Mouse (Mus musculus) lung, embryonic 16.5 days (tissue): ENCODE results near the gene Armh3. TPM values are rescaled to one million over a fixed set of nuclear protein-coding genes. Genes with fewer than 3 reads are reported as not detected.

ENCODE experiments used
- ATAC-seq: fragments of 200-750 bp; cut with Nextera tagmentation; 2 replicates; pipeline ENCODE4 v1.8.0; 2017; ENCODE audit warnings: low read depth, mild to moderate bottlenecking, moderate library complexity
- H3K27ac ChIP-seq: fragments of 300-500 bp; sonication (generic); 2 replicates; pipeline ENCODE4 v1.5.1; 2014; ENCODE audit warnings: mild to moderate bottlenecking, control low read depth, low read length
- H3K27me3 ChIP-seq: fragments of 300-500 bp; sonication (generic); 2 replicates; pipeline ENCODE4 v1.6.1; 2014; ENCODE audit warnings: low read depth, low read length, mixed read lengths; ENCODE audit not compliant: control insufficient read depth, insufficient read depth
- H3K36me3 ChIP-seq: fragments of 300-500 bp; sonication (generic); 2 replicates; pipeline ENCODE4 v1.6.1; 2014; ENCODE audit warnings: low read length; ENCODE audit not compliant: control insufficient read depth, insufficient read depth
- H3K4me1 ChIP-seq: fragments of 300-500 bp; sonication (generic); replicated peaks from 2 replicates; pipeline ENCODE4 v1.6.1; 2014; ENCODE audit warnings: low read length, mixed read lengths; ENCODE audit not compliant: control insufficient read depth, insufficient read depth
- H3K4me2 ChIP-seq: fragments of 300-500 bp; sonication (generic); 2 replicates; pipeline ENCODE4 v1.6.1; 2014; ENCODE audit warnings: low read depth, low read length, control low read depth
- H3K4me3 ChIP-seq: fragments of 300-500 bp; sonication (generic); 2 replicates; pipeline ENCODE4 v1.5.1; 2014; ENCODE audit warnings: mild to moderate bottlenecking, low read length, control low read depth
- H3K9ac ChIP-seq: fragments of 300-500 bp; sonication (generic); 2 replicates; pipeline ENCODE4 v1.6.1; 2014; ENCODE audit warnings: low read length, control low read depth
- H3K9me3 ChIP-seq: fragments of 300-500 bp; sonication (generic); 2 replicates; pipeline ENCODE4 v1.6.1; 2016; ENCODE audit warnings: low read length; ENCODE audit not compliant: control insufficient read depth
- WGBS: fragments of 180-500 bp; shearing (Covaris S2); extraction: QIAGEN DNeasy Blood & Tissue Kit; methylation state at CpG from one replicate; pipeline ENCODE4 v1.1.7; 2014; 5-methylcytosine and 5-hydroxymethylcytosine counted together
- polyA plus RNA-seq: library from polyadenylated mRNA; unstranded; fragments of >200 nt; fragmentation: Nextera tagmentation; extraction: Ambion mirVana; gene quantifications from 2 replicates; pipeline ENCODE4 v1.2.1, GENCODE M21; 2015

Armh3 gene
- 16.9 and 18.0 TPM in 2 replicates for polyA plus RNA-seq

- peak within 1 kb of the TSS; percentile 69 for H3K4me2 ChIP-seq
- H3K27me3 ChIP-seq: no peaks in the 10 kb centered on the region
- peak within 1 kb of the TSS; percentile 93 for H3K27ac ChIP-seq
- H3K4me1 ChIP-seq: 0 out of 2 replicates have a peak, but pooled peaks cover 2% of the 10 kb centered on the region
- peak; percentile 97 for ATAC-seq
- peak within 1 kb of the TSS; percentile 83 for H3K4me3 ChIP-seq
- H3K36me3 ChIP-seq: peaks cover 8% of the 10 kb centered on the region
- peaks cover 6% of the 10 kb centered on the region for H3K9me3 ChIP-seq
- under 1% methylated on average over 71 of the region's 76 CpGs for WGBS
- peak within 1 kb of the TSS; percentile 94 for H3K9ac ChIP-seq
These were observed at the start of gene Armh3 for GRCm38 (mm10) chr19:45997785-45998693. Gene Armh3 (minus strand): TSS chr19:45998488.

DNA sequence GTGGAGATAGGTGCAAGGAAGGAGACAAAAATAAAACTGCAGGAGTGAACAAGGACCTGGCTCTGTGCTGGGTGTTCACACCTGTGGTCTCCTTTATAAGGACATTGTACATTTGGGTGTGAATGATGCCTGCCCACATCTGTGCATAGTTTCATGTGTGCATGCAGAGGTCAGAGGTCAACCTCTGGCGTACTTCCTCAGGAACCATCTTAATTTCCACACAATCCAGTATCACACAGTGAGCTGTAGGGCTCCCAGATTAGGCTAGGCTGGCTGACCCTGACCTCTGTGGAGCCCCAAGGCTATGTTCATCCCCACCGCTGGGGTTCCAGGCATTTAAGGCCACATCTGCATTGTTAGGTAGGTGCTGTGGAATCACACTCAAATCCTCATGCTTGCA, 49.1 kb upstream of the Armh3 start:
- 64% methylated on average over 2 of the region's 2 CpGs for WGBS
- no peak for ATAC-seq
- H3K27ac ChIP-seq: no peak overlapping the region
- no peak overlapping the region for H3K9ac ChIP-seq
- no peak overlapping the region for H3K4me2 ChIP-seq
- H3K4me1 ChIP-seq: peaks cover 20% of the 10 kb centered on the region
- H3K36me3 ChIP-seq: no peaks in the 10 kb centered on the region
- no peaks in the 10 kb centered on the region for H3K9me3 ChIP-seq
- H3K4me3 ChIP-seq: no peak overlapping the region
- H3K27me3 ChIP-seq: no peaks in the 10 kb centered on the region

DNA sequence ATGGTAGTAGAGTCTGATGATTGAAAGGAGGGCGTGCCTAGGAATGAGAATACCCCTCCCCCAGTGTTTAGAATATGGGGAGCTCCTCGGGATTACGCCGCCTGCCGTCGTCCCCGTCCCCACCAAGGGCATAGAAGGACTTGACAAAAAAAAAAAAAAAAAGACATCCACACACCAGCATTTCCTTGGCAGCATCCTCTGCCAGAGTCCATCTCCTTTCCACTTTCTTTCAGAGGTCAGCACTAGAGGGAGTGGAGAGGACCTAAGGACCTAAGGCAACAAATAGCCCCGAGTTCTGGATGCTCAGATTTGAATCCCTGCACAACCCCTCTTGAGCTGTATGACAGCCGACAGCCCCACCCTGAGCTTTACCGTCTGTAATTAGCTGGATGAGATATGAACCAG, 48.3 kb upstream of the Armh3 start:
- Histone ChIP-seq H3K4me2 (peak overlapping the region; percentile 84), H3K36me3 (no peaks in the 10 kb centered on the region), H3K27ac (peak overlapping the region; percentile 99), H3K9me3 (no peaks in the 10 kb centered on the region), H3K9ac (no peak overlapping the region), H3K27me3 (no peaks in the 10 kb centered on the region), H3K4me1 (peaks cover 28% of the 10 kb centered on the region), H3K4me3 (peak overlapping the region; percentile 79)
- no peak for ATAC-seq
- 4% methylated on average over 10 of the region's 10 CpGs for WGBS

DNA sequence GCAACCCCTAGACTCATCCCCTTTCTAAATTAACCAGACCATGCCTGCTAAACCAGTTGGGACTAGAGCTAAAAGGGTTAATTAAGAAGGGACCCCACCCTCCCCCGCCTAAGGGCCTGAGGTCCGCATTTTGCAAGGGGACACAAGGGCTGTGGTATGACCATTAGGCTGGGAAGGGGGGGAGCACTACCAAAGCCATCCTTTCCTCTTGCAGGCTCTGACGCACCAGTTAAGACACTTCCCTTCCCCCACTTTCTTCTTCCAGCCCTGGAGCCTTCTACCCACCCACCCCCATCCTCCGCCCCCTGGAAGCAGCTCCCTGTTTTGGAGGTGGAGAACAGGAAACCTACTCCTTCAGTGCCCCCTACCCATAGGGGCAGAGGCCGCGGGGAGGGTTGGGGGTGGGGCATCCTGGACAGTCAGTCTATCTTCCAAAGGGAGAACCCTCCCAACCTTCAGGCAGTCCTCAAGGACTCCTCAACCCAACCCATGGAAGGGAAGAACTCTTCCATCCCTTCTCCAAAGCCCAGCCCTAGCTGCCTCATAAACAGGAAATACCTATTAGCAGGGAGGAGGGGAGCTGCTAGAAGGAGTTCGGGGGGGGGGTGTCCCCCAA, 47.5 kb upstream of the Armh3 start:
- Histone ChIP-seq H3K9ac (peak overlapping the region; percentile 96), H3K9me3 (no peaks in the 10 kb centered on the region), H3K27ac (peak overlapping the region; percentile 99), H3K36me3 (no peaks in the 10 kb centered on the region), H3K4me1 (peaks cover 37% of the 10 kb centered on the region), H3K4me3 (peak overlapping the region; percentile 79), H3K4me2 (peak overlapping the region; percentile 84), H3K27me3 (no peaks in the 10 kb centered on the region)
- WGBS: 3% methylated on average over 7 of the region's 7 CpGs
- ATAC-seq: peak; percentile 71

DNA sequence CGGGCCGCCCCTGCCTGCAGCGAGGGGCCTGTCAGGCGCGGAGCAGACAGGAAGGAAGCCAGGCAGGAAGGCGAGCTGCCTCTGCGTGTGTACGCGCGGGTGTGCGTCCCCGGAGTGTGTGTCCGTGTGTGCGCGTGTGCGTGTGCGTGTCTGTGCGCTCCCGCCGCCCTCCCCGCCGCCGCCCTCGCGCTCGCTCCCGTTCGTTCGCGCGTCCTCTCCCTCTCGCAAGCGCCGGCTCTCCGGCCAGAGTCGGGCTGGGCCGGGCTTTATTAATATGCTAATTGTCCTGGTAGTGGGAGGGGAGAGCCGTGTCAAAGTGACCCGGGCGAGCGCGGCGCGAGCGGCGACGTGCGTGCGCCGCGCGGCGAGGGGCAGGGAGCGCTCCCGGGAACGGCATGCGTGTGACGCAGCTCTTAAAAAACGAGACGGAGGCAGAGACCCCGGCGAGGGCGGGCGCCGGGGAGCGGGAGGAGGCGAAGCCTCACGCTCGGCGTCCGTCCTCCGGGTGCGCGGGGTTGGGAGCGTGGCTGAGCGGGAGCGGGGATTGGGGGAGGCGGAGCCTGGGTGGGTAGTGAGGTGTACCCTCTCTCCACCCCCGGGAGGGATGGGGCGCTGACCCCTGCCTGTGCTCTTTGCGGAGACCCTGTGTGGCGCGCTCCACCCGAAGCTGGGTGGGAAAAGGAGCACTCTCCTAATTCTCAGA, 46.9 kb upstream of the Armh3 start, which contains the start of gene Ldb1:
Ldb1 (minus strand) TSS at position 222 of the 703 bp plus-strand sequence.
- H3K4me1 ChIP-seq: peaks cover 43% of the 10 kb centered on the region
- no peaks in the 10 kb centered on the region for H3K27me3 ChIP-seq
- peak within 1 kb of the TSS; percentile 84 for H3K4me2 ChIP-seq
- peak; percentile 76 for ATAC-seq
- peak within 1 kb of the TSS; percentile 99 for H3K27ac ChIP-seq
- H3K36me3 ChIP-seq: no peaks in the 10 kb centered on the region
- H3K9me3 ChIP-seq: no peaks in the 10 kb centered on the region
- under 1% methylated on average over 80 of the region's 84 CpGs for WGBS
- H3K4me3 ChIP-seq: peak within 1 kb of the TSS; percentile 79
- H3K9ac ChIP-seq: peak within 1 kb of the TSS; percentile 96

GRCm38 (mm10) chr19:46044271-46044992, 46.1 kb upstream of the Armh3 start, which contains the start of gene Pprc1:
Gene Pprc1 (plus strand): TSS chr19:46044886.
- under 1% methylated on average over 25 of the region's 34 CpGs for WGBS
- Histone ChIP-seq H3K27ac (peak within 1 kb of the TSS; percentile 99), H3K4me1 (peaks cover 49% of the 10 kb centered on the region), H3K9ac (peak within 1 kb of the TSS; percentile 96), H3K36me3 (no peaks in the 10 kb centered on the region), H3K9me3 (no peaks in the 10 kb centered on the region), H3K27me3 (no peaks in the 10 kb centered on the region), H3K4me2 (peak within 1 kb of the TSS; percentile 84), H3K4me3 (peak within 1 kb of the TSS; percentile 79)
- ATAC-seq: no peak; the same call in 1 of the 2 replicates

- Histone ChIP-seq H3K9me3 (no peaks in the 10 kb centered on the region), H3K9ac (peak overlapping the region; percentile 96), H3K27ac (peak overlapping the region; percentile 99), H3K4me2 (peak overlapping the region; percentile 84), H3K27me3 (no peaks in the 10 kb centered on the region), H3K36me3 (no peaks in the 10 kb centered on the region), H3K4me3 (peak overlapping the region; percentile 79), H3K4me1 (peaks cover 49% of the 10 kb centered on the region)
- no peak for ATAC-seq
- WGBS: 38% methylated on average over 7 of the region's 7 CpGs
These were observed 45.1 kb upstream of the Armh3 start for GRCm38 (mm10) chr19:46043380-46043779.

GRCm38 (mm10) chr19:46042476-46043011, 44.3 kb upstream of the Armh3 start:
- H3K27ac ChIP-seq: peak overlapping the region; percentile 99
- 3% methylated on average over 6 of the region's 6 CpGs for WGBS
- H3K27me3 ChIP-seq: no peaks in the 10 kb centered on the region
- no peaks in the 10 kb centered on the region for H3K36me3 ChIP-seq
- H3K4me1 ChIP-seq: peaks cover 54% of the 10 kb centered on the region
- peak overlapping the region; percentile 66 for H3K9ac ChIP-seq
- H3K9me3 ChIP-seq: no peaks in the 10 kb centered on the region
- peak overlapping the region; percentile 79 for H3K4me3 ChIP-seq
- ATAC-seq: no peak
- H3K4me2 ChIP-seq: peak overlapping the region; percentile 84
